Mouse (Mus musculus): Measurements from ENCODE around the gene Sik2. TPM values are rescaled to one million over a fixed set of nuclear protein-coding genes. Genes with fewer than 3 reads are reported as not detected.

Gene Sik2
- polyA plus RNA-seq, 1 experiment from 2014 or later = 9.8 TPM

DNA sequence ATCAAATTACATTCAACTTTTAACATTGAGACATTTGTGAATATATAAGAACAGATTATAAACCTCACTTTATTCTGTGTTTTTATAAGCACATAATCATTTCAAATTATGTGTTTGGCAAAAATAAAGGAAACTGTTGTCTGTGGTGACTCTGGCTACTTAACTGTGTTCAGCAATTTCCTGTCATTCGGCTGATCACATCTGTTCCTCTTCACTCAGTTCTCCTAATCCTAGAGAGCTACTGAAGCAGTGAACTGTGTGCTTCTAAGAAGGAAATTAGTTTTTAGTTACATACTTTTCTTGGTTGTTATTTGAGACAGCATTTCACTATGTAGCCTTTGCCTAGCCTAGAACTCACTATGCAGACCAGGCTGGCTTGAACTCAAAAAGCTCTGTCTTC is 62.5 kb downstream of the Sik2 start:
- 0 out of 2 replicates have a peak, but pooled peaks cover 4% of the 10 kb centered on the region for H3K36me3 ChIP-seq (replicated peaks)
- H3K27me3 ChIP-seq = no peaks in the 10 kb centered on the region
- WGBS (ENCODE audit: insufficient replicate concordance) = 25% methylated on average over 1 of the region's 1 CpGs
- no peak overlapping the region for H3K4me2 ChIP-seq
- no peak for ATAC-seq (ENCODE audit: insufficient read depth)
- peak overlapping the region; percentile 51; the same call in 1 of the 2 replicates for H3K27ac ChIP-seq (replicated peaks)
- no peaks in the 10 kb centered on the region for H3K9me3 ChIP-seq (replicated peaks)
- no peak overlapping the region for H3K4me3 ChIP-seq (replicated peaks)
- H3K4me1 ChIP-seq (replicated peaks) = peaks cover 16% of the 10 kb centered on the region
- H3K9ac ChIP-seq = no peak overlapping the region

DNA sequence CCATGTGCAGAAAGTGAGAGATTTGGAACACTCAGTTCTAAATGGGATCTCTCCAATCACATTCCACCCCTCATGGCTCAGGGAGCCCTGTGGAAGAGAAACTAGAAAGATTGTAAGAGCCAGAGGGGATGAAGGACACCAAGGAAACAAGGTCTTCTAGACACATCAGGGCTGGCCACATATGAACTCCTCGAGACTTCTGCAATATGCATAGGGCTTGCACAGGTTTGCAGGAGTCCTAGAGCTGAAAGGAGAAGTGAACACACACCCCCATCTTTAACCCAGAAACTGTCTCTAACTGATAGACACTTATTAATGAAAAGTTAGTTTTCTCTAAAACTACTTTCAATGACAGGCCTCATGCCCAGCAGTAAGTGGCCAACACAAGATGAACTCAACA is 64.0 kb downstream of the Sik2 start:
- Histone ChIP-seq H3K4me3 (replicated peaks) (no peak overlapping the region), H3K4me1 (replicated peaks) (peaks cover 16% of the 10 kb centered on the region), H3K27me3 (no peaks in the 10 kb centered on the region), H3K9ac (no peak overlapping the region), H3K4me2 (no peak overlapping the region), H3K36me3 (replicated peaks) (0 out of 2 replicates have a peak, but pooled peaks cover 4% of the 10 kb centered on the region), H3K9me3 (replicated peaks) (no peaks in the 10 kb centered on the region), H3K27ac (replicated peaks) (peak overlapping the region; percentile 64)
- ATAC-seq (ENCODE audit: insufficient read depth) = no peak
- WGBS (ENCODE audit: insufficient replicate concordance) = 50% methylated on average over 1 of the region's 1 CpGs

GRCm38 (mm10) chr9:50942711-50943110 is 66.2 kb downstream of the Sik2 start:
- no peak overlapping the region for H3K27ac ChIP-seq (replicated peaks)
- H3K27me3 ChIP-seq = no peaks in the 10 kb centered on the region
- H3K36me3 ChIP-seq (replicated peaks) = 0 out of 2 replicates have a peak, but pooled peaks cover 4% of the 10 kb centered on the region
- H3K4me3 ChIP-seq (replicated peaks) = no peak overlapping the region
- no peak overlapping the region for H3K4me2 ChIP-seq
- H3K9ac ChIP-seq = no peak overlapping the region
- H3K4me1 ChIP-seq (replicated peaks) = peaks cover 16% of the 10 kb centered on the region
- H3K9me3 ChIP-seq (replicated peaks) = no peaks in the 10 kb centered on the region
- 85% methylated on average over 2 of the region's 2 CpGs for WGBS (ENCODE audit: insufficient replicate concordance)
- ATAC-seq (ENCODE audit: insufficient read depth) = no peak

- Histone ChIP-seq H3K36me3 (replicated peaks) (no peaks in the 10 kb centered on the region), H3K27me3 (no peaks in the 10 kb centered on the region), H3K9me3 (replicated peaks) (no peaks in the 10 kb centered on the region), H3K4me2 (no peak overlapping the region), H3K27ac (replicated peaks) (no peak overlapping the region), H3K9ac (no peak overlapping the region), H3K4me1 (replicated peaks) (peaks cover 12% of the 10 kb centered on the region), H3K4me3 (replicated peaks) (no peak overlapping the region)
- no peak for ATAC-seq (ENCODE audit: insufficient read depth)
- 32% methylated on average over 3 of the region's 3 CpGs for WGBS (ENCODE audit: insufficient replicate concordance)
Measured at GRCm38 (mm10) chr9:50941804-50942401, 67.0 kb downstream of the Sik2 start.

GRCm38 (mm10) chr9:50929986-50930385 is 78.9 kb downstream of the Sik2 start:
- no peaks in the 10 kb centered on the region for H3K27me3 ChIP-seq
- H3K9ac ChIP-seq = no peak overlapping the region
- no peak overlapping the region for H3K4me3 ChIP-seq (replicated peaks)
- ATAC-seq (ENCODE audit: insufficient read depth) = no peak
- H3K36me3 ChIP-seq (replicated peaks) = peaks cover 45% of the 10 kb centered on the region
- no peak overlapping the region for H3K4me2 ChIP-seq
- H3K9me3 ChIP-seq (replicated peaks) = no peaks in the 10 kb centered on the region
- peaks cover 19% of the 10 kb centered on the region for H3K4me1 ChIP-seq (replicated peaks)
- H3K27ac ChIP-seq (replicated peaks) = no peak overlapping the region

GRCm38 (mm10) chr9:50925801-50926200 is 83.1 kb downstream of the Sik2 start:
- H3K4me2 ChIP-seq = peak overlapping the region; percentile 53
- H3K9ac ChIP-seq = no peak overlapping the region
- 19% methylated on average over 4 of the region's 4 CpGs for WGBS (ENCODE audit: insufficient replicate concordance)
- no peak for ATAC-seq (ENCODE audit: insufficient read depth)
- H3K9me3 ChIP-seq (replicated peaks) = no peaks in the 10 kb centered on the region
- H3K36me3 ChIP-seq (replicated peaks) = peaks cover 20% of the 10 kb centered on the region
- H3K27me3 ChIP-seq = no peaks in the 10 kb centered on the region
- H3K4me1 ChIP-seq (replicated peaks) = peaks cover 56% of the 10 kb centered on the region
- H3K4me3 ChIP-seq (replicated peaks) = no peak overlapping the region
- peak overlapping the region; percentile 69 for H3K27ac ChIP-seq (replicated peaks)

- H3K27ac ChIP-seq (replicated peaks) = peak overlapping the region; percentile 90
- H3K4me1 ChIP-seq (replicated peaks) = peaks cover 68% of the 10 kb centered on the region
- H3K9me3 ChIP-seq (replicated peaks) = no peaks in the 10 kb centered on the region
- H3K4me3 ChIP-seq (replicated peaks) = 0 out of 2 replicates have a peak overlapping the region, but pooled peaks have one; percentile 4
- no peak overlapping the region for H3K9ac ChIP-seq
- peak; percentile 76 for ATAC-seq (ENCODE audit: insufficient read depth)
- H3K27me3 ChIP-seq = no peaks in the 10 kb centered on the region
- peaks cover 12% of the 10 kb centered on the region for H3K36me3 ChIP-seq (replicated peaks)
- peak overlapping the region; percentile 49 for H3K4me2 ChIP-seq
Measured at GRCm38 (mm10) chr9:50924454-50924853, 84.4 kb downstream of the Sik2 start.

DNA sequence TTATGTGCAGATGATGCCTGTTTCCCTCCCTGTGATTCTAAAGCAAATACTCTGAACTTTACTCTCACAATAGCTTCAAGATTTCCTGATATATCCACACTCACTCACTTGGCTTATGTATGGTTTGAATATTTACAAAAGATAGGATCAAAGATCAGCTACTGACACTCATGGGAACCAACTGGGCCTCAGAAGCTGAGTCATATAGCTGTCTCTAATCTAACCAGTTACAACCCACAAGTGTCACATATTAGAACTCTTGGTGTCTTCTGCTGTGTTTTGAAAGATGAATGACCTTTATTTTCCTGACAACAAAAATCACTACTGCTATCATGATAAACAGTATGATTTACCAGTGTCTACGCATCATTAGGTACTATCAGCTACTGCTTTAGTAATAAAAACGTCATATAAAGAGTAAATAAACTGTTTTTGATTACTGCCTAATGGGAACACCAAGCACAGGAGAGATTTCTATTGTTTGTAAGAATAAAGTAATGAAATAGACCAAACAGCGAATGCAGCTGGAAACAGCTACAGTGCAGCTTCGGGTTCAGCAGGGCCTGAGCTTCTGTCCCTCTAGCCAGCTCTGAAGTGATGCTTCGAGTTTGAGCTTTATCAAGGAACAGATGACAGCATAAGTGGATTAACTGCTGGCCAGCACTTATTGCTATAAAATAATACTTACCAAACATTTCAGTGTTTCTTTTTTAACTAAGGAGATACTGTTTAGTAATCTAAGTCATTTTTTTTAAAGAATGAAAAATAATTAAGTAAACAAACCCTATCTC is 86.3 kb downstream of the Sik2 start:
- WGBS (ENCODE audit: insufficient replicate concordance) = 52% methylated on average over 5 of the region's 5 CpGs
- Histone ChIP-seq H3K9me3 (replicated peaks) (no peaks in the 10 kb centered on the region), H3K9ac (no peak overlapping the region), H3K4me1 (replicated peaks) (peaks cover 71% of the 10 kb centered on the region), H3K27me3 (no peaks in the 10 kb centered on the region), H3K36me3 (replicated peaks) (peaks cover 2% of the 10 kb centered on the region; the same call in 1 of the 2 replicates), H3K4me3 (replicated peaks) (no peak overlapping the region), H3K4me2 (peak overlapping the region; percentile 46), H3K27ac (replicated peaks) (peak overlapping the region; percentile 90)
- peak; percentile 78 for ATAC-seq (ENCODE audit: insufficient read depth)

- no peaks in the 10 kb centered on the region for H3K27me3 ChIP-seq
- peak overlapping the region; percentile 90 for H3K27ac ChIP-seq (replicated peaks)
- peaks cover 63% of the 10 kb centered on the region for H3K4me1 ChIP-seq (replicated peaks)
- WGBS (ENCODE audit: insufficient replicate concordance) = 82% methylated on average over 3 of the region's 3 CpGs
- H3K4me3 ChIP-seq (replicated peaks) = no peak overlapping the region
- H3K36me3 ChIP-seq (replicated peaks) = peaks cover 6% of the 10 kb centered on the region
- H3K9ac ChIP-seq = no peak overlapping the region
- no peaks in the 10 kb centered on the region for H3K9me3 ChIP-seq (replicated peaks)
- ATAC-seq (ENCODE audit: insufficient read depth) = no peak
- no peak overlapping the region for H3K4me2 ChIP-seq
Measured at GRCm38 (mm10) chr9:50920933-50921895, 87.7 kb downstream of the Sik2 start.

- peak; percentile 16; the same call in 1 of the 2 replicates for ATAC-seq (ENCODE audit: insufficient read depth)
- Histone ChIP-seq H3K36me3 (replicated peaks) (peaks cover 16% of the 10 kb centered on the region), H3K27me3 (no peaks in the 10 kb centered on the region), H3K27ac (replicated peaks) (no peak overlapping the region; the same call in none of the 2 replicates), H3K9ac (no peak overlapping the region; the same call in 1 of the 2 replicates), H3K4me3 (replicated peaks) (no peak overlapping the region), H3K4me1 (replicated peaks) (peaks cover 53% of the 10 kb centered on the region), H3K9me3 (replicated peaks) (no peaks in the 10 kb centered on the region), H3K4me2 (peak overlapping the region; percentile 20; the same call in 1 of the 2 replicates)
- 58% methylated on average over 2 of the region's 2 CpGs for WGBS (ENCODE audit: insufficient replicate concordance)
Measured at GRCm38 (mm10) chr9:50919554-50919953, 89.3 kb downstream of the Sik2 start.
